Mouse (Mus musculus): Measurements from ENCODE around the gene Degs1.

DNA sequence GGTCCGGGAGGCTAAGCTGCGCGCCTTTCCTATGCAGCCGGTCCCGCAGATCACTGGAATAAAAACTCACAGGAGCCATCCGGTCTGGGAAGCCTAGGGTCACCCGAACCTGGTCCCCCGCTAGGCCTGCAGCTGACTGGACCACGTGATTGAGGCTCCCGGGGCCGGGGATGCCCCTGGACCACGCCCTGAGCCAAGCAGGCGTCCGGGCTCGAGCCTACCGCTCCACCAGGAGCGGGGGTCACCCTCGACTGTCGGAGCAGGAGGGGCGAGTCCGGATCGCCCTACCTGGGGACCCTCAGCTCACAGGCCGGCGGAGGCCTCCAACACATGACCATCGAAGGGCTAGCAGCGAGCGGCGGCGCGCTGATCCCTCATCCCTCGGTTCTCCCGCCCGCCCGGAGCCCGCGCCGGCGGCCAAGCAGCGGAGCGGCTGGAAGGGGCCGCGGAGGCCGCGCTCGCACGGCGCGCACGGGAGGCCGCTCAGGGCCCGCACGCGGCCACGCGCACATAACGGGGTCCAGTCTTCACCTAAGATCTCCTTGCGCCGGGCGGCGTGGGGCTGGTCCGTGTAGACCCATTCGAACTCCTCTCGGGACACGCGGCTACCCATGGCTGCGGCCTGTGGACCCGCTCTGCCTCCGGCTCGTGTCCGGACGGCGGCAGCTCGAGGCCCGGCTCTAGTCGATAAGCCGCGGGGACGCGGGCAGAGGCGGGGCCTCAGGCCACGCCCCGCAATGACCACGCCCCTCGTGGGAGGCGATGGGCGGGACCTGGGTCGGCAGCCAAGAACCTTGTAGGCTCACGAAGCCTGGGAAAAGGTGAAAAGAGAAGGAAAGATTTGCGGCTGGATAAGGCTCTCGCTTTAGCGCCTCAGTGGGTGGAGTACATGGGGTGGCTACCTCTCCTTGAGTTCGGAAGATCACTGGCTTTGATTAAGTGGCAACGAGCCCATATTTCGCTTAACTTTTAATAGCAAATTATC, at the start of gene Degs1:
- TF ChIP-seq CTCF (conservative IDR thresholded peaks at IDR 0.05; ENCODE audit: low read length) (no peak), POU5F1 (IDR thresholded peaks at IDR 0.05; ENCODE audit: borderline replicate concordance, low read length) (no peak), NANOG (IDR thresholded peaks at IDR 0.05; ENCODE audit: borderline replicate concordance, low read length) (no peak)

Measured in E14TG2a.4 (cell line).